Mouse (Mus musculus) embryo, embryonic 9.5 days (tissue): Measurements from ENCODE around the gene Cldn19.

Experiments
- DNase-seq: peaks from one replicate; pipeline ENCODE4 v3.0.0-alpha.2; 2017; ENCODE audit errors: extremely low spot score

Gene Cldn19

DNA sequence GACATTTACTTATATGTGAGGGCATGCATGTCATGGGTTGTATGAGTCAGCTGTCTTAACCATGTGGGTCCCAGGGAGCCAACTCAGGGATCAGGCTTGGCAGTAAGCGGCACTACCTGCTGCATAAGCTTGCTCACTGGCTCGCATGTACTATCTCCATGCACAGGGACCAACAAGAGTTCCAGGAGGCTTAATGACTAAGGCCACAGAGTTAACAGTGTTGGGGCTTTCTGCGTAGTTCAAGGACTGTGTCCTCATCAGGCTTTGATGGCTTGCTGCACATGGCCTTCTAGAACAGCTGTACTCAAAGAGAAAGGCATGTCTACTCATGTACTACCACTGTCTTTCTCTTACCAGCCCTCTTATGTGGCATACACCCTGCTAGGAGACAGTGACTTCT lies 45.5 kb downstream of the Cldn19 start:
- no peak for DNase-seq

DNA sequence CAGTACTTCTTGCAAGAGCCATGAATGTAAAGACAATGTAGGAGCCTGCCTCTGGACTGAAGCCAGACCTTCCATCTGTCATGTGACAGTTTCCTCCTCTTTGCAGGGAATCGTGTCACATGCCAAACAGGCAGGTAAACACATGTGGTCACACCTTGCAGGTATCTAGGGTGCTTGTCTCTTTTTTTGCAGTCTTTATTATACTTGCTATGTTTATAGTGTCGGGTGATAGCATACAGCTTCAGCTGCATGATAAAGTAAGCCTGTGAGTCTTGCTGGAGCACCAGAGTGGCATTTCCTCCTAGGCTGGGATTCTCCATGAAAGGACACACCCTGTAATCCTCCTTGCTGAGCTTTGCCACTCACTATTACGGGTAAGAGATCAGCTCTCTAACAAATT lies 46.6 kb downstream of the Cldn19 start:
- DNase-seq, result no peak

DNA sequence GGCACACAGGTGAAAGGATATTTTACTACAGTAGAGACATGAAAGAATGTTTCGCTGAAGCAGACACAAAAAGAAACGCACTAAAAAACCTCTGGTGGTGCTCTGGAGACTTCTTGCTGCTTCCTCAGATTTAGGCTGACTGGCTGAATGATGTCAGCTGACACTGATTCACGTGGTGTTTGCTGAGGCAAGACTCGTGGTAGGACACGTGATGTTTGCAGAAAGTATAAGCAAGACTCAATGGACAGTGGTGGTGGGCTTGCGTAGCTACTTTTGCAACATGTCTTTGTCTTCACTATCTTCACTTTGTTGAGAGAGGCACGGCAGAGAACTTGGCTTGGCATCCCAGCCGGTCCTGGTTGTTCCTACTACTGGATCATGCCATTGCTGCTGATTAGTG lies 48.1 kb downstream of the Cldn19 start:
- DNase-seq, result no peak

DNA sequence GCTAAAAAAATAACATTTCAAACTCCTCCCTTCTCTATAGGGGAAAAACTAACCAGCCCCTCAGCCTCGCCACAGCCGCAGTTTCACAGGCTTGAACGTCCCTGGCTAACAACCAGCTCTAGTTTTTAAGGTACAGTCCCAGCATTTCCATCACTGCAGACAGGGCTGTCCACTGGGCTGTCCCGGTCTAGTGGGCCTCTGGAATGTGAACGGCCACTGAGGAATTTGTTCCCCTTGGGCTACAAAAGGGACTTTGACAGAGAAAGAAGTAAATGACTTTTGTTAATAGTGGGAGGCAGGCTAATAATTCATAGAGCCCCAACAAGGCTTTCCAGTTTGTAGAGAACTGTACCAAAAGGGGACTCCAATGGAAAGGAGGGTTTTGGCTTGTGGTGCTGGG lies 50.2 kb downstream of the Cldn19 start:
- no peak for DNase-seq
